Mouse (Mus musculus) hematopoietic multipotent progenitor cell, adult 10-12 weeks (in vitro differentiated cells): ENCODE data around the gene Eqtn. TPM values are rescaled to one million over a fixed set of nuclear protein-coding genes. Genes with fewer than 3 reads are reported as not detected.

Source experiments
- polyA plus RNA-seq: library from polyadenylated mRNA; stranded (reverse); fragments of >175 nt; gene quantifications from 2 replicates; pipeline ENCODE4 v1.2.3, GENCODE M21; 2012; ENCODE audit warnings: low replicate concordance

Gene Eqtn
- not detected in 2 replicates for polyA plus RNA-seq

GRCm38 (mm10) chr4:94928743-94929142, at the start of gene Eqtn:
TSS of gene Eqtn (minus strand) at chr4:94928843.

Other genes with a start within 250 kb of the Eqtn start
- 0.15 TPM in 1 of 2 replicates, not detected in the other for gene Tek, start 189.6 kb downstream of the Eqtn start, polyA plus RNA-seq
- gene Mysm1, start 50.3 kb upstream of the Eqtn start, polyA plus RNA-seq = 0.83 and 4.7 TPM in 2 replicates
- 22.2 and 131 TPM in 2 replicates for gene Jun, start 123.4 kb upstream of the Eqtn start, polyA plus RNA-seq